Mouse (Mus musculus) splenic B cell, adult 2 months (primary cell): ENCODE measurements around the gene Acot12.

ENCODE experiments used
- DNase-seq: peaks from one replicate; pipeline ENCODE4 v3.0.0-alpha.2; 2011; ENCODE audit warnings: low read depth, low spot score
- H3K27me3 ChIP-seq: 2 replicates; pipeline ENCODE4 v1.6.1; 2012; ENCODE audit warnings: mild to moderate bottlenecking, low read length, moderate library complexity, mixed read lengths; ENCODE audit not compliant: control insufficient read depth, poor library complexity, insufficient read depth, severe bottlenecking
- H3K36me3 ChIP-seq: 2 replicates; pipeline ENCODE4 v1.6.1; 2012; ENCODE audit warnings: mild to moderate bottlenecking, low read length, moderate library complexity, mixed read lengths; ENCODE audit not compliant: control insufficient read depth, poor library complexity, insufficient read depth, severe bottlenecking

Acot12 gene

DNA sequence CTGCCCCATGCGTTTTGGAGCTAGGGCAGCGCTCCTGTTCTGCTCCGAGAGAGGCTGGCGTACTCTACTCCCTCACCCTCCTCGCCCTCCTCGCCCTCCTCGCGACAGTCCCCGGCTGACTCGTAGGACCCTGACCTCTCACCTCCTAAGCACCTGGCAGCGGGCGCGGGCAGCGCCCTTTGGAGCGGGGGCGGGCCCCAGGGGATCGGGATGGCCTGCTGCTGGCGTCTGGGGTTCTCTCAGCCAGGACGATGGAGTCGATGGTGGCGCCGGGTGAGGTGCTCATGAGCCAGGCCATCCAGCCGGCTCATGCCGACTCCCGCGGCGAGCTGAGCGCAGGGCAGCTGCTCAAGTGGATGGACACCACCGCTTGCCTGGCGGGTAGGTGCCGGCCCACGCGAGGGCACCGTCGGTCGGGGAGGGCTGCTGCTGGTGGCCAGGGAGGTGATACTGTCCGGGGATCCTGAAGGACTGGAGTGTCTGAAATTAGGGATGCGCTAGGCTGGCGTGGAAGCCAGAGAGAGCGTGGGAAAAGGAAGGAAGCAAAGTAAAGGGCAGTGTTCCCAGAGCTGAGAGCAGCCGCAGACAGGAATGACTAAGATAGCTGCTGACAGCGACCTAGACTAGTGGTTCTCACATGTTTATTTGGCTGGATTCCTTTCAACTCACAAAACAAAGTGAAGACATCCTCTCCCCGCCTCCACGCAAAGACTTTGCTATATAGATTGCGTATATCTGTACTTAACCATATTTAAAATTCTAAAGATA is at the start of gene Acot12:
Gene Acot12 (plus strand): TSS at position 233 of the 768 bp plus-strand sequence.
- no peak for DNase-seq
- Histone ChIP-seq H3K27me3 (no peaks in the 10 kb centered on the region), H3K36me3 (no peaks in the 10 kb centered on the region)

DNA sequence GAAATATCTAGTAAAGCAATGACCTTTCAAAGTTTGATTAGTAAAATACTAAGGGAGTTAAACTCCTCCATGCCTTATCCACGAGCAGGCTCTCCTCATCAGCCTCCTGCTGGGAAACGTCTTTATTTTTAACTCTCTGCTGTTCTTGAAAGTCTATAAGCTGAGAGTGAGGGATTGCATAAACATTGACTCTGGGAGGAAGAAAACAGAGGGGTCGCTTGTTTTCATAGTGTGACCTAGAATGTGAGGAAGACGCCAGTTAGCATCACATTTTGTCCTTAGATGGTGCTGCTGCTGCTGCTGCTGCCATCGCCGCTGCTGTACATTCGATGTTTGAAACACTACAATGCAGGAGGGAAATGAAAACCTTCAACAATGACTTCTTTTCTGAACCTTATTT is 47.7 kb upstream of the Acot12 start:
- H3K27me3 ChIP-seq, result no peaks in the 10 kb centered on the region
- no peak for DNase-seq
- no peaks in the 10 kb centered on the region; the same call in 1 of the 2 replicates for H3K36me3 ChIP-seq

DNA sequence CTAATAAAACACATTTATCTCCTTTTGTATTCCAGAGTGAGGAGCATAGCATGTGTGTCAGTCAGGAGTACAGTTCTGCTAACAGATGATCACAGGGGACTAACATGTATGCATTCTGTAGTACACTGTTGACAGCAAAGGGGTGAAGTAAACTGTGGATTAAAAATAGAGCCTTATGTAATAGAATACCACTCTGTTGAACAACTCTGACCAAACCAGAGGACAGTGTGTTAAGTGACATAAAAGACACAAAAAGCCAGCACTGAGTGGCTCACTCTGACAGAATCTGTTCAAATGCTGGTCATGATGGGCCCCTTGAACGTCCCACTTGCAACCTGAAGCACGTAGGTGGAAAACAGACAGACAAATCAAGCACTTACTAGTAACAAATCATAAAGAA is 45.9 kb upstream of the Acot12 start:
- Histone ChIP-seq H3K27me3 (no peaks in the 10 kb centered on the region), H3K36me3 (no peaks in the 10 kb centered on the region)
- DNase-seq, result no peak

DNA sequence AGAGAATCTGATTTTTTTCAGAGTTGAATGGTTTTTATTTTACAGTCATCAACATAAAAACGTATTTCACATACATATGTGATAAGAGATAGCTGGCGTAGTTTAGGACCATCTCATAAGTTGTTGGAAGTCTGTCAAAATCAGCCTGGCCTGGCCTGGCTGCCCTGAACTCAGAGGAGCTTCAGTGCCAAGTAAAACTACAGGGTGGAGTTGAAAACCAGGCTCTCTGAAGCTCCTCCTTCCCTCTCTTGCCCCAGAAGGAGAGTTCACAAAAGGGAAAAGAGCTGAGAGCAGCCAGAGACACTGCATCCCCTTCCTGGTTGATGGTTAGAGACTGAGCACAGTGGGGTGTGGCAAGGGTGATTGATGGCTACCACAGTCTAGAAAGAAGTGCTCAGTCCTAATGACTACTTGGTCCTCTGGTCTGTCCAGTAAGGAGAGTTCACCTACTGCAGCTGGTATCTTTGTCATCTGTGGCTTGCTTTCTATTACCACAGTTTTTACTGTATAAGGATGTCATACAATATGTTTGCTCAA is 45.1 kb upstream of the Acot12 start:
- no peak for DNase-seq
- Histone ChIP-seq H3K27me3 (no peaks in the 10 kb centered on the region), H3K36me3 (no peaks in the 10 kb centered on the region)

DNA sequence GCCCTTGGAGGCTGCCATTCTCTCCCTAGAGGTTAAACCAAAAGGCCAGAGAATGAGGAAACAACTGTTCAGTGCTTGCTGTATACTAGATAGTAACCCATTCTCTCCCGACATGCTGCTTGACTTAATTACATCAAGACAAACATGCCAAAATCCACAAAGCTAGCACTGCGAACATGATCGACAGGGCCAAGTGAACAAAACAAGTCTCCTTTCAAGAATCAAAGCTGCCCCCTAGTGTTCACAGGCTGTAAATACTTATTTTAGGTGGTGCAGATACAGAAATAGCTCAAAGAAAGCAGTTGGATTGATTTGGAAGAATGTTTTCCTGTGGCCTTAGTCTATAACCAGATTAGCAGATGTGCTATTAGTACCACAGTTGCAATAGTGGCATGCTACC is 44.3 kb upstream of the Acot12 start:
- no peaks in the 10 kb centered on the region for H3K27me3 ChIP-seq
- DNase-seq, result peak; percentile 62
- no peaks in the 10 kb centered on the region for H3K36me3 ChIP-seq

DNA sequence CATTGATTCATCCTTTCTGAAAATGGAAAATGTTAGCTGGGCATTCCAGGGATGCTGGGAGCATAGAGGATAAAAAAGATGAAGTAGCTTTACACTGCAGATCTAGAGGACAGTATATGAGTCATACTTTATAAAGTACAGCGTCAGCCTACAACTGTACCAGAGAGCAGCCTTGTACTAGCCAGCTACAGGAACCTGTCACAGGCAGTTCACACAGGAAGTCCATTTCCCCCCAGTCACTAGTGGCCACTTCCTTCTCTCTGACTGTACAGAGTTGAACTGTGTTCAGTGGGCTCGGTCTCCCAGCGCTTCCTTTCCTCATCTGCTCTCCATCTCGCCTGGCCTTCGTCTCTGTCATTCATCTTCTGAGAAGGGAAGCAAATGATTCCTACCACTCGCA is 39.0 kb upstream of the Acot12 start:
- no peaks in the 10 kb centered on the region for H3K36me3 ChIP-seq
- DNase-seq, result peak; percentile 57
- no peaks in the 10 kb centered on the region for H3K27me3 ChIP-seq

DNA sequence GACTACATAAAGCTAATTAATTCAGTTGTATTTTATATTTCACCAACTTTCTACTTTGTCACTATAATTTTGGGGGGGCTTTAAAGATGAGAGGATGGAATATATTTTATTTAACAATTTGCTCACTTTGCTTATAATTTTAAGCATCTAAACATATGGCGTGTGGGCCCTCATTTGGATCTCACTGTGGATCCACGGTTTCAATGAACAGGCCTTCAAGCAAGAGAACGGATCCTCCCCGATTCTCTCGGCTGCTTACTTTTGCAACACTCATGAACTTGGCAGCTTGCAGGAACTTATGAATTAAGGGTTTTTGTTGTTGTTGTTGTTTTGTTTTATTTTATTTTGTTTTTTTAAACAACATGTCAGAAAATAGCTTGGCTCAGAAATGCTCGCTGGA is 21.8 kb upstream of the Acot12 start:
- Histone ChIP-seq H3K36me3 (no peaks in the 10 kb centered on the region), H3K27me3 (no peaks in the 10 kb centered on the region)
- DNase-seq, result no peak

DNA sequence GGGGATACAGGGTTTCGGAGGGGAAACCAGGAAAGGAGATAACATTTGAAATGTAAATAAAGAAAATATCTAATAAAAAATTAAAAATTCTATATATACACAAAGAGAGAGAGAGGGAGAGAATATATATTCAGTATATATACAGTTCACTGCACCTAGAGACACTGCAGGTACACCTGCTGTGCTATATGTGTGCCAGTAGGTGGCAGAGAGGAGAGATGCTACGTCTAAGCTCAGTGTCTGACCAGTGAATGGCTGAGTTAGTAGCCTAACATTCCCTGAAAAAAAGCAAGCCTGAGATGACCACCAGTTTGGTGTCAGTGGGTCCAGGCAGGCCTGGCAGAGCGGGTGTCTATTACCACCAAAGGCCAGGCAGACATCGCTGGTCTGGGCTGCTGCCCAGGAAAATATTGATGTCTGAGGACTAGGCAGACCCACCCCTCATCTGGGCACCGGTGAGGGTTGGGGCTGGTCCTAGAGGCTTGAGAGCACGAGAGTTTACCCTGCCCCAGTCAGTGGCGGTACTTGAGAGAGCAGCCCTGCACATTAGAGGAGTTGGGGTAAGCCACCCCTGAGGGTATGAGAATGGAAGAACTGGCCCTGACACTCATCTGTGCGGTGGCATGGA is 18.1 kb upstream of the Acot12 start:
- peak; percentile 36 for DNase-seq
- H3K36me3 ChIP-seq, result no peaks in the 10 kb centered on the region

DNA sequence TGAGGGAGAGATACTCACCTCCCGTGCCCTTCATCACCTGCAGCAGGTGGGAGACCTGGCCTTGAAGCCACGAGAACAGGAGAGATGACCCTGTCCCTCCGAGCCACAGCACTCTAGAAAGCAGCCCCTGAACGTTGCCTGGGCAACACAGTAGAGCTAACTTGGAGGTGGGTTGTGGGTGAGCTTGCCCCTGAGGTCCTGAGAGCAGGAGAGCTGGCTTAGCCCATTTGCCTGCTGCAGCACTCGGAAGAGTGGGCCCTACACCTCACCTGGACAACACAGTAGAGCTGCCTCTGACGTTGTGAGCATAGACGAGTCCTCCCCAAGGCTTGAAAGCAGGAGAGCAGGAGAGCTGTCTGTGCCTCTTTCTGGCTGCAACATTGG is 17.6 kb upstream of the Acot12 start:
- no peak for DNase-seq
- Histone ChIP-seq H3K27me3 (no peaks in the 10 kb centered on the region), H3K36me3 (no peaks in the 10 kb centered on the region)

More for the DNA sequence above, 18.1 kb upstream of the Acot12 start:
- H3K27me3 ChIP-seq, result no peaks in the 10 kb centered on the region

DNA sequence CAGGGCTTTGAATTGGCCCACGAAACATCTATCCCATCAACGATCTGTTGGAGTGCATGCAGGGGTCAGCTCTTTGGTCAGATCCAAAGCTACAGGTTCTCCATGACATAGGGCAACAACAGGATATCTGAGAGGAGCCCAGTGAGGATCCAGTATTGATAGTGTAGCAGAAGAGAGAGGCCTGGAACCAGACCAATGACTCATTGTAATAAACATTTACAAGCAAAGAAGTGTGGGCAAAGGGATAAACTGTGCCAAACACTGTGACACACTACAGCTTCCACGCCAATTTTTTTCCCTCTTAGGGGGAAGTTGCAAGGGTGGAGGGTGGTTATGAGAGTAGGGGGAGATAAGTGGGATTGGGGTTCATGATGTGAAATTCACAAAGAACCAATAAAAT is 17.1 kb upstream of the Acot12 start:
- DNase-seq, result no peak
- H3K27me3 ChIP-seq, result no peaks in the 10 kb centered on the region
- H3K36me3 ChIP-seq, result no peaks in the 10 kb centered on the region

DNA sequence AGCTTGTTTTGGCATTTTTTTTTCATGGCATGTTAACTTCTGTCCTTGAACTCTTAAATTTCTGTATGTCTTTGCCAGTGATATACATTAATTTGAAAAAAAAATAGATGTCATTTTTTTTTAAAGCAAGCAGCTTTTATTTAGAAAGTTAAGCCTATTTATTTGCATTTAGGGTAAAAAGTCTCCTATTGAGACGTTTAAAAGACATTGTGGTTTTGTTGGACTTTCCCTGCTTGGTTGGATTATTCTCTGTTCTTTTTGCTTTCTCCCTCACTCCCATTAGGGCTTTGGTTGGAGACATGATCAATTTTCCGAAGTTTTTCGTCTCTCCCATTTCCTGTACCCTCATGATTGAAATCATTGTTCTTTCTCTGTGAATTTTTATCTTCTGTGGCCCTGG is 16.2 kb upstream of the Acot12 start:
- no peaks in the 10 kb centered on the region for H3K36me3 ChIP-seq
- no peaks in the 10 kb centered on the region for H3K27me3 ChIP-seq
- no peak for DNase-seq

DNA sequence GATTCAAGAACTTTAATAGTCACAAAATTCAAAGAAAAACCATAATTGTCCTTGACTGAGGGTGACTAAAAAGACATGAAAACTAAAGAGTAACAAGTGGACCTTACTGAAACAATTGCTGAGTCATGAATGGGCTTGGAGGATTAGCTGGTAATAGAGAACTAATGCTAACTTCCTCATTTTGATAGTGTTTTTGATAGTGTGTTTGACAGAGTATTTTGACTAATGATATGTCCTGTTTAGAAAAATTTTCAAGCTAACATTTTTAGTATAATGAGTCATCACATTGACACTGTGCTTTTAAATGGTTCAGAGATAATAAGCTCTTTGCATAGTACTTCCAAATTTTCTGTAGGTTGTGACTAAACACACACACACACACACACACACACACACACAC is 13.4 kb upstream of the Acot12 start:
- H3K36me3 ChIP-seq, result no peaks in the 10 kb centered on the region
- no peaks in the 10 kb centered on the region for H3K27me3 ChIP-seq

DNA sequence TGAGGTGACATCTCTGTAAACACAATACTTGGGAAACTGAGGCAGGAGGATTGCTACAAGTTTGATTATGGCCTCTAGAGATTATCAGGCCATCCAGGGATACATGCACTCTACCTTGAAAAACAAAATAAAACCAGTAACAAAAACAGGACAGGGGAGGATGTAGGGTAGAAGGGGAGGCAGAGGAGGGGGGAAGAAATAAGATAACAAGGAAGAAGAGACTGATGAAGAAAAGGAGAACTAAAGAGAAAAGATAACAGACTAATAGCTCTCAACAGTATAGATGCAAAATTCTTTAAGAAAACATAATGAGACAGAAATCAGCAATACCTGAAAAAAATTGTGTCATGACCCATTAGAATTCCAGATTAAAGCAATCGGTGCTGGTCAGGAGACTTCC is 4.1 kb upstream of the Acot12 start:
- no peaks in the 10 kb centered on the region for H3K27me3 ChIP-seq
- DNase-seq, result no peak
- H3K36me3 ChIP-seq, result no peaks in the 10 kb centered on the region

More for the DNA sequence above, 13.4 kb upstream of the Acot12 start:
- no peak for DNase-seq

DNA sequence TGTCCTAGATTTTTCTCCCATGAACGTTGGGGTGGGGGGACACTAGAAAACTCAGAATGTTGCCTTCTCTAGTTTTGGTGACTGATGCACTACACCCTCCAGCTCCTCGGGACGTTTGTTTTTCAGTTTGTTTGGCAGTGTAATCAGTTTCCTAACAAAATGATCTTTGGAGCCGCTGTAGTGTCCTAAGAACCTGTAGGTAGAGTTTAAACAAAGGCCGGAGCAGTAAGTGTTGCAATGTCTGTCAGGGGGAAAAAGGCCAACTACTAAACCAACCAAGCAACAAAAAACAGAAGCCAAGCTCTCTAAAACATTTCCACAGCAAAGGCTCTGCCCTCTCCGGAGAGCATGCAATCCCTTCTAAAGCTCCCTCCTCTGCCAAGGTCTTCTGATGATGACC is 461 bp upstream of the Acot12 start:
- Histone ChIP-seq H3K27me3 (no peaks in the 10 kb centered on the region), H3K36me3 (no peaks in the 10 kb centered on the region)
- DNase-seq, result no peak

DNA sequence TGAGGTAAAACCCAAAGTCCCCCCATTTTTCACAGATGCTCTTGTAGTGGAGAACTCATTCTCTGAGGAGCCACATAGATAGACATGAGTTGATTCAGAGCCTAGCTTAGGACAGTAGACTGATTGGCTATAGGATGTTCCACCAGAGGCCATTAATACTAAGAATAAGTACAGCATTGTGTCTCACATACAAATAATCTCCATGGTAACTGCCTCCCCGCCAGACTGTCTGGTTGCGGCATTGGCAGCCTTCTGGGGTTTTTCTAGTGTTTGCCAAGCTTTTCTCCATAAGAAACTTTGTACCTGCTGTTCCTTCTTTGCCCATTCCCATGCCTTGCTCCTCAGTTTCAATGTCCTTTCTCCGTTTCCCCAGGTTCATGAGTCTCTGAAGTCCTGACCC is 1.9 kb downstream of the Acot12 start:
- Histone ChIP-seq H3K36me3 (no peaks in the 10 kb centered on the region), H3K27me3 (no peaks in the 10 kb centered on the region)
- no peak for DNase-seq
